Mouse (Mus musculus) forebrain, embryonic 14.5 days (tissue): Measurements from ENCODE around the gene Plxdc1. TPM values are rescaled to one million over a fixed set of nuclear protein-coding genes. Genes with fewer than 3 reads are reported as not detected.
A peak's percentile ranks its signal among the peaks of the same experiment; 100 is the strongest.

Experiments used
- ATAC-seq: fragments of 200-750 bp; cut with Nextera tagmentation; 2 replicates; pipeline ENCODE4 v1.8.0; 2017; ENCODE audit warnings: mild to moderate bottlenecking, moderate library complexity
- DNase-seq: peaks from one replicate; pipeline ENCODE4 v3.0.0-alpha.2; 2015; ENCODE audit warnings: low spot score
- H3K27ac ChIP-seq: fragments of 300-500 bp; sonication (generic); 2 replicates; pipeline ENCODE4 v1.5.1; 2014; ENCODE audit warnings: low read depth, mild to moderate bottlenecking, control low read depth, low read length, moderate library complexity
- H3K27me3 ChIP-seq: fragments of 300-500 bp; sonication (generic); replicated peaks from 2 replicates; pipeline ENCODE4 v1.6.1; 2014; ENCODE audit warnings: low read length, control low read depth, mixed read lengths; ENCODE audit not compliant: control insufficient read depth, insufficient read depth
- H3K36me3 ChIP-seq: fragments of 300-500 bp; sonication (generic); 2 replicates; pipeline ENCODE4 v1.6.1; 2014; ENCODE audit warnings: low read length, control low read depth; ENCODE audit not compliant: control insufficient read depth, insufficient read depth
- H3K4me1 ChIP-seq: fragments of 300-500 bp; sonication (generic); 2 replicates; pipeline ENCODE4 v1.6.1; 2014; ENCODE audit warnings: antibody characterized with exemption, low read length, control low read depth; ENCODE audit not compliant: control insufficient read depth, insufficient read depth
- H3K4me2 ChIP-seq: fragments of 300-500 bp; sonication (generic); 2 replicates; pipeline ENCODE4 v1.6.1; 2014; ENCODE audit warnings: mild to moderate bottlenecking, control low read depth, low read length
- H3K4me3 ChIP-seq: fragments of 300-500 bp; sonication (generic); 2 replicates; pipeline ENCODE4 v1.5.1; 2014; ENCODE audit warnings: low read depth, low read length, control low read depth
- H3K9ac ChIP-seq: fragments of 300-500 bp; sonication (generic); 2 replicates; pipeline ENCODE4 v1.6.1; 2014; ENCODE audit warnings: mild to moderate bottlenecking, low read length, control low read depth, moderate library complexity
- H3K9me3 ChIP-seq: fragments of 300-500 bp; sonication (generic); replicated peaks from 2 replicates; pipeline ENCODE4 v1.6.1; 2016; ENCODE audit warnings: low read length, control low read depth, mixed read lengths; ENCODE audit not compliant: control insufficient read depth
- WGBS: fragments of 180-500 bp; shearing (Covaris S2); extraction: QIAGEN DNeasy Blood & Tissue Kit; methylation state at CpG from one replicate; pipeline ENCODE4 v1.1.7; 2014; 5-methylcytosine and 5-hydroxymethylcytosine counted together
- polyA plus RNA-seq: library from polyadenylated mRNA; unstranded; fragments of >200 nt; fragmentation: Nextera tagmentation; extraction: Ambion mirVana; gene quantifications from 2 replicates; pipeline ENCODE4 v1.2.1, GENCODE M21; 2014

Gene Plxdc1
- polyA plus RNA-seq, 1 experiment from 2014 or later, result 0.48 TPM

DNA sequence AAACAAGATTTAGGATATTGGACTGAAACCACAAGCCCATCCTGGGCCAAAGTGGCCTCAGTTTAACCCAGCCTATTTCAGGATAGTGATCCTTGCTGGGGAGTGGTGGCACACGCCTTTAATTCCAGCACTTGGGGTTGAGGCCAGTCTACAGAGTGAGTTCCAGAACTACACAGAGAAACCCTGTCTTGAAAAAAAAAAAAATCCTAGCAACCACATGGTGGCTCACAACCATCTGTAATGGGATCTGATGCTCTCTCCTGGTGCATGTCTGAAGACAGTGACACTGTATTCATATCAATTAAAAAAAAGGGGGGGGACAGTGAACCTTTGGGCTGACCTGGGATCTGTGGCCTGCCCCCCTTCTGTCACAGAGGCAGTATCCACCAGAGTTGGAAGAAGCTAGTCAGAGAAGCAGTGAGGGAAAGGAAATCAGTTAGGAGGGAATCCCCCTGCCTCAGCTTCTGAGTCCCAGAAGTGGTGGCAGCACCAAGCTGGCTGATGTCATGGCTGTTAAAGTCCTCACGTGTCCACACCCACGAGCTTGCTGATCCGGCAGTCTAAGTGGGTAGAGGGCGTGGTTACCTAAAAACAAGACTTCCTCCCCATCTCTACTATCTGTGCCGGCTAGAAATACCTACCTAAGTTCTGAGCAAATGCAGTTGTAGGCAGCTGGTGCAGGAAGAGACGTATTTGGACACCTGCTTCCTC lies 12.8 kb upstream of the Plxdc1 start:
- no peaks in the 10 kb centered on the region for H3K9me3 ChIP-seq
- peaks cover 24% of the 10 kb centered on the region for H3K4me1 ChIP-seq
- peaks cover 7% of the 10 kb centered on the region for H3K36me3 ChIP-seq
- no peak for DNase-seq
- ATAC-seq, result no peak
- H3K27ac ChIP-seq, result no peak overlapping the region
- no peak overlapping the region for H3K9ac ChIP-seq
- no peak overlapping the region for H3K4me2 ChIP-seq
- no peak overlapping the region for H3K4me3 ChIP-seq
- 62% methylated on average over 7 of the region's 7 CpGs for WGBS
- peaks cover 3% of the 10 kb centered on the region; the same call in 1 of the 2 replicates for H3K27me3 ChIP-seq

DNA sequence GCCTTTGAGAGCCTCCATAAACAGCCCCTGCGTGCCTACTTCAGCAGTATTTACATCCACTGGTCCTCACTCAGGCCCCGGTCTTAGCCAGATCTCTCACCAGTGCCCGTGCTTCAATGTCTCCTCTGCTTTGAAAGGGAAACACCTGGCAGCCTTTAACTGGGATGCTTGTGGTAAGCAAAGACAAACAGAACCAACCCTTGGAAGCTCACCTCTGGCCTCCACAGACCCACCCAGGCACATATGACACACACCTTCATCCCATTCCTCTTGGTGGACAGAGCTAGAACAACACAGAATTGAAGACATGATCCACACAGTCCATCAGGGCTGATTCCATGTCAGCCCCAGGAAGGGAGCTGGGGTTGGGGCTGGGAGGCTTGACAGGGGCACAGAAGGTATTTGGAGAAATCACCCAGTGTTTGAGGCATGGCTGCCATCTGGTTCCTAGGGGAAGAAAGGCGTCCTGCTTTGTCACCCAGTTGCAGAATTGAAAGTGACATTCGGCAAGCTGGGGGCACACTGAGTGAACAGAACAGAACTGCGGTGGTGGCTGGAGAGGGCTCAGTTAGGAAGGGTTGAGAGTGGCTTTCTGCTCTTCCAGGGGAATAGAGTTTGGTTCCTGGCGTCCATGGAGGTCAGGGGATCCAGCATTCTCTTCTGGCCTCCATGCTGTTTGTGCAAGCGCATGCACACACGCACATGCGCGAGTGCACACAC lies 12.0 kb upstream of the Plxdc1 start:
- H3K4me3 ChIP-seq, result no peak overlapping the region
- peaks cover 20% of the 10 kb centered on the region for H3K4me1 ChIP-seq
- no peak overlapping the region for H3K4me2 ChIP-seq
- no peak overlapping the region for H3K9ac ChIP-seq
- H3K27me3 ChIP-seq, result peaks cover 3% of the 10 kb centered on the region; the same call in 1 of the 2 replicates
- H3K27ac ChIP-seq, result no peak overlapping the region
- no peaks in the 10 kb centered on the region for H3K9me3 ChIP-seq
- DNase-seq (no peak), ATAC-seq (no peak)
- peaks cover 5% of the 10 kb centered on the region for H3K36me3 ChIP-seq
- 83% methylated on average over 11 of the region's 11 CpGs for WGBS

DNA sequence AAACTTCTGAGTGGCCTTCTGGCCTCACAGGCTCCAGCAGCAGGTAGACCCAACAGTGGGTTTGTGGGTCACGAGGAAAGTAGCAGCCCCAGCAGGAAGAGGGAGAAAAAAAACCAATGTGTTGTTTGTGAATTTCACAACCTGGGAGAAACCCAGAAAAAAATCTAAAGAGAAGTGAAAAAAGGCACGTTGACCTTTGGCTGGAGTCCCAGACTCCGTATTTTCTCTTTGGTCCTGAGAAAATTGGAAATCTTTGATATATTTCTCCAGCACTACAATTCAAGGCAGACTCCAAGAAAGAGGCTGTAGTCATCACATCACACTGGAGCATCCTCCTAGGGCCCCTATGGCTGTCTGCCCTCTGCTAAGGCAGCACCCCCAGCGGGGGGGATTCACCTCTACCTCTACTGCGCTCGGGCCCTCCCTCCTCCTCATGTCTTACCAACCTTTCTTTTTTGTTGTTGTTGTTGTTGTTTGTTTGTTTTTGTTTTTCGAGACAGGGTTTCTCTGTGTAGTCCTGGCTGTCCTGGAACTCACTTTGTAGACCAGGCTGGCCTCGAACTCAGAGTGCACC lies 11.2 kb upstream of the Plxdc1 start:
- H3K4me3 ChIP-seq, result no peak overlapping the region
- H3K36me3 ChIP-seq, result no peaks in the 10 kb centered on the region
- ATAC-seq (no peak), DNase-seq (no peak)
- H3K9me3 ChIP-seq, result no peaks in the 10 kb centered on the region
- no peak overlapping the region for H3K9ac ChIP-seq
- H3K27me3 ChIP-seq, result peaks cover 3% of the 10 kb centered on the region; the same call in 1 of the 2 replicates
- H3K4me2 ChIP-seq, result no peak overlapping the region
- 78% methylated on average over 8 of the region's 8 CpGs for WGBS
- no peak overlapping the region for H3K27ac ChIP-seq
- peaks cover 16% of the 10 kb centered on the region for H3K4me1 ChIP-seq

DNA sequence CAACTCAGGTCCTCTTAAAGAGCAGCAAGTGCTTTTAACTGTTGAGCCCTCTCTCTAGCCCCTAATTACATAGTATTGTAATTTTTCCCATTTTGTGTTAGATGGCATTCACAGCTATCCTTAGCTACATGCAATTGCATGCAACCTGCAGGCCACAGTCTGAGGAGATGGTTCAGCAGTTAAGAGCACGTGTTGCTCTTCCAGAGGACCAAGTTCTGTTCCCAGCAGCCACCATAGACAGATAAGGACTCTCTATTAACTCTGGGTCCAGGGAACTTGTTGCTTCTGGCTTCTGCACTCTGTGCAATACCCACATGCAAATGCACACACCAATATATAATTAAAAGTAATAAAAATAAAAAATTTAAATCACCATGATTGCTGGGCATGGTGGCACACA lies 10.4 kb upstream of the Plxdc1 start:
- 70% methylated on average over 1 of the region's 1 CpGs for WGBS
- Histone ChIP-seq H3K27ac (no peak overlapping the region), H3K9me3 (no peaks in the 10 kb centered on the region), H3K27me3 (no peaks in the 10 kb centered on the region; the same call in 1 of the 2 replicates), H3K4me1 (peaks cover 11% of the 10 kb centered on the region), H3K36me3 (no peaks in the 10 kb centered on the region), H3K4me3 (no peak overlapping the region), H3K9ac (no peak overlapping the region), H3K4me2 (no peak overlapping the region)
- DNase-seq (no peak), ATAC-seq (no peak)

DNA sequence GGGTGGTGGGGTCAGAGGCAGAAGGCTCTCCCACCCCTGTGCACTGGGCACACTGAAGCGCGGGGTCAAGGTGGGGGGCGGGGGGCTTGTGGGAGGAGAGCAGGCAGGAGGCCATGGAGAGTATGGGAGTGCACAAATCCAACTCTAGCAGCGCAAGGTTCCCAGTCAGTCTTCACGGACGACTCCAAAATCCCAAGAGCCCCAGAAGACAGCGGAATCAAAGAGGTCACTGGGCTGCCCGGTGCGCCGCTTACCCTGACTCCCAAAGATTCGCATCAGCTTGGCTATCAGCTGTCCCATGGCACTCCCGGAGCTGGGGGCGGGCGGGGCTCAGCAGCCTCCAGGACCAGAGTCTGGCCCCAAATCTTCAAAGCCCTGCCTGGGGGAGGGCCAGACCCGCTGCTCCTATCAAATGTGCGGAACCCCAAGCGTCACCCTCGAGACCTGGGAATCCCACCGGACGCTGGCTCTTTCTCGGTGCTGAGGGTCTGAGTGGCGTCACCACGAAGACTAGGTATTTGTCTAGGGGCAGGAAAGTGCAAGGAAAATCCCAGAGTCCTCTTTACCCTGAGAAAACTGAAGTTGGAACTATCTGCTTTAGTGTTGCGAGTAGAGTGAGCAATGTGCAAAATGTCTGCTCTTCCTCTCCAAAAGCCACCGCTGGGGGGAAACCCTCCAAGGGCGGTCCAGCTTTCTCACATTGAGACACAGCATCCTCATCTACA lies 9.5 kb upstream of the Plxdc1 start, which contains the start of gene Arl5c:
Gene Arl5c (minus strand): TSS at position 618 of the 725 bp plus-strand sequence.
- ATAC-seq (no peak), DNase-seq (no peak)
- 2% methylated on average over 26 of the region's 26 CpGs for WGBS

DNA sequence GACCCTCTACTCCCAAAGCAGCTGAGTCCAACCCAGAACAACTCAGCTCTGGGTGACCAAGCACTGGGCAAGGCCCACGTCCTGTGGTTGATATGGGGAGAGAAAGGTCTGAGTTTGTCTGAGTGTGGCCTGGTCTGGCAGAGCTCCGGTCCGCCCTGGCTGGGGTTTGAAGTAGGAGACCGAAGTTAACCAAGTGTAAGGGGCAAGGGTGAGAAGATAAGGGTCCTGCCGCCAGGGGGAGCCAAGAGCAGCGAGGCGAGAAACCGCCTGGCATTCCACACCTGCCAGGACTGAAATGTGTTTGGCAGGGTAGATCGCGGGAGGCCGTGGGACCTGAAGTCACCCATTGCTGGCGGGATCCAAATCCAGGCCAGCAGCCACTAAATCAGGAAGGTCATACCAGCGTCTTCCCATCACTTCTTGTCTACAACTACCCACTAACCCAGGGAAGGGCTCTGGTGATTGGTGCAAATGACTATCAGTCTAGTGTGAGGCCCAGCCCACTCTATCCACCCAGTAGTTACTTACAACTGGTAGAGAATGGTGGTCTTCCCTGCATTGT lies 8.4 kb upstream of the Plxdc1 start:
- H3K4me3 ChIP-seq, result peak overlapping the region; percentile 40
- DNase-seq (peak; percentile 63), ATAC-seq (peak; percentile 51)
- H3K4me1 ChIP-seq, result peaks cover 16% of the 10 kb centered on the region
- peak overlapping the region; percentile 84 for H3K4me2 ChIP-seq
- H3K27me3 ChIP-seq, result no peaks in the 10 kb centered on the region
- H3K36me3 ChIP-seq, result no peaks in the 10 kb centered on the region
- 2% methylated on average over 13 of the region's 13 CpGs for WGBS
- H3K9me3 ChIP-seq, result no peaks in the 10 kb centered on the region
- no peak overlapping the region for H3K9ac ChIP-seq
- no peak overlapping the region for H3K27ac ChIP-seq

More for the DNA sequence above, 9.5 kb upstream of the Plxdc1 start, which contains the start of gene Arl5c:
- Histone ChIP-seq H3K4me1 (peaks cover 11% of the 10 kb centered on the region), H3K27ac (0 out of 2 replicates have a peak within 1 kb of the TSS, but pooled peaks have one; percentile 0), H3K4me2 (peak within 1 kb of the TSS; percentile 84), H3K9me3 (no peaks in the 10 kb centered on the region), H3K27me3 (no peaks in the 10 kb centered on the region), H3K36me3 (no peaks in the 10 kb centered on the region), H3K9ac (peak within 1 kb of the TSS; percentile 57), H3K4me3 (peak within 1 kb of the TSS; percentile 40)

DNA sequence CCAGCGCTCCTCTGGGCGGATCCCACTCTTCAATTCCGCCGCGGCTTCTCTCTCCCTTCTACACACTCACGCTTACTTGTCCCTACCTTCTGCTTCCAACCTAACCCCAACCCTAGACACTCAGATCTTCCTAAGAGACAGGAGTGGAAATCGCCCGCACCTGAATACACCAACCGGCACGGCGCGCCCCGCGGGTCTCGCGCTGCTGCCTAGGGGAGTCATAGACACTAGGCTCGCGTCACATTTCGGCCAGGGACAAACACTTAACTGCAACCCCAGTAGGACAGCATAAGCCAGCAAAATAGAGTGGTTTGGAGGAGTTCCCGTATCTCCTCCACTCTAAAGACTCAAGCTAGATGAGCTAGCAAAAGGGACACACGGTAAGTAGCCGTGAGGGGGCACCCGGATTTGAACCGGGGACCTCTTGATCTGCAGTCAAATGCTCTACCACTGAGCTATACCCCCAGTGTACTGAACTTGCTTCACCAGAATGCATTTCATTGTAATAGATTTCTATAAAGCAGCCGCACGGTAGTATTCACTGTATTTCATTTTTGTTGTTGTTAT lies 2.4 kb upstream of the Plxdc1 start:
- peak; percentile 93 for ATAC-seq
- peak overlapping the region; percentile 79 for H3K9ac ChIP-seq
- H3K27ac ChIP-seq, result peak overlapping the region; percentile 78
- no peaks in the 10 kb centered on the region for H3K9me3 ChIP-seq
- DNase-seq, result peak; percentile 96
- H3K4me3 ChIP-seq, result peak overlapping the region; percentile 85
- peaks cover 7% of the 10 kb centered on the region for H3K4me1 ChIP-seq
- H3K36me3 ChIP-seq, result no peaks in the 10 kb centered on the region
- peaks cover 28% of the 10 kb centered on the region for H3K27me3 ChIP-seq
- H3K4me2 ChIP-seq, result peak overlapping the region; percentile 59
- under 1% methylated on average over 26 of the region's 26 CpGs for WGBS
